Mouse (Mus musculus): Measurements from ENCODE around the gene Vegfb.
A peak's percentile ranks its signal among the peaks of the same experiment; 100 is the strongest.

Gene Vegfb

DNA sequence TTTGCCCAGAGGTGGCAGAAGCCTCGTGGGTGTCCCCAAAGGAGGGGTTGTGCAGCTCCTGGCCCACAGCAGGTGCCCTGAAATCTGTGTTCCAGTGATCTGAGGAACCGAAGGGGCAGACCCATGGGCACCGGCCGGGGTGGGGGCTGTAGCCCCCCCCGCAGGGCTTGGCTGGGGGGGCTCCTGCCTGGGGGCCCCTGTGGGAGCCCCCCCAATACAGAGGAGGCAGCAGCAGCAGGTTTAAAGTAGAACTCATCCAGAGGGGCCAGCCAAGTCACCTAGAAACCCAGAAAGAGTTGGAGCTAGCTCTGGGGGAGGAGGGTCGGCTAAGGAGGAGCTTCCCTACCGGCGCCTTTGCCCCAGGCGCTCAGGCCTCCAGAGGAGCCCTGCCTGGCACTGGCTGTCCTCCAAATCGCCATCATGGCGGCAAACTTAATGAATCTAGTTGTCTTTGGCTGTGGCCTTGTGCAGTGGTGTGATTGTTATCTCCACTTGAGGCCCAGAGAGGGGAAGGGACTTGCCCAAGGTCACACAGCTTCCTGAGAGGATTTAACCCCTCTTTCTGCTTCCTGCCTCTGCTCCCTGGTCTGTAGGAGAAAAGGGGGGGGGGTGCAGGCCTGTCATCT lies 16.9 kb downstream of the Vegfb start:
- DNase-seq = no peak

DNA sequence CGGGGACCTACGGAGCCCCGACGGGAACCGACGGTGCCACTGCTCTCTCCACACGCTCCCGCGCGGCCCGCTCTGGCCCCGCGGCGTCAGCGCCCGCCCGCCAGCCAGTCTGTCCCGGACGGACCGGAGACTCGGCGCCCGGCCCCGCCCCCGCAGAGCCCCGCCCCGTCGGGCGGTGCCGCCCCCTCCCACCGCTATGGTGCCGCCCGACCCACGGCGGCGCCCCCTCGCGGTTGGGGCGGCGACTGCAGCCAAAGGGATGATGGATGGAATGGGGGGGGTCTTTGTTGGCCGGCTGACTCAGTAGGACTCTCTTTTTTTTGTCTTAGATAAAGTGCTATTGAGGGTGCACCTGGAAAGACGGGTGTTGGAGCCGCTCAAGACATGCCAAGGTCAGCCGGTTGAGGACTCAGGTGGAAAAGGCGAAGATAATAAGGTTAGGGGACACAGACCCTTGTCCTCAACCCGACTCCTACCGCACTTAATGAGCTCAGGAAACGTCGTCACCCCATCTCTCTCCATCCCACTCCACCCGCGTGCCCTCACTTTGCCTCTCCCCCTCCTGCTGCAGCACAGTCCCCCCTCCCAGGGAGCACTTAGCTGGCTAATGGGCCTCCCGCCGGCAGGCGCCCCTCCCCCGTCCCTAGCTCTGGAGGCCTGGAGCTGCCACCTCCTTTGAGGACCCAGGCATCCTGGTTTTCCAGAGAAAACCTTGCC lies 17.6 kb downstream of the Vegfb start:
- DNase-seq = peak; percentile 59

DNA sequence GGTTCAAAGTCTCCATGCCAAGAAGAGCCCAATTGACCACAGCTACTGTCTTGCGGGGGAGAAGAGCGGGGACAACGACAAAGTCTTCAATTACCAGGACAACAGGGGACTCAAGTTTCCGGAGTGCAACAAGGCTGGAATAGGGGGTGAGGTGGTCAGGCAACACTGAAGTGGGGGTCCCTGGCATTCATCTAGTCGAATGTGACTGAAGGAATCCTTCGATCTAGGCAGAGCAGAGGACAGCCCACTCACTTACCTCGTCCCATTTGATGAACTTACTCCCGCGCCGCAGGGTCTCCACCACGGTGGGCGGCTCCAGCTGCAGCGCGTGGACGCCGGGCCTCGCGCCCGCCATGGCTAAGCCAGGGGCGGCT lies 18.2 kb downstream of the Vegfb start:
- no peak for DNase-seq

- no peak for DNase-seq
Observed at GRCm38 (mm10) chr19:6968491-6969271, 18.8 kb downstream of the Vegfb start.

- no peak for DNase-seq
Observed at GRCm38 (mm10) chr19:6956461-6956860, 31.0 kb downstream of the Vegfb start.

- no peak for DNase-seq
Observed at GRCm38 (mm10) chr19:6955424-6955823, 32.0 kb downstream of the Vegfb start.

DNA sequence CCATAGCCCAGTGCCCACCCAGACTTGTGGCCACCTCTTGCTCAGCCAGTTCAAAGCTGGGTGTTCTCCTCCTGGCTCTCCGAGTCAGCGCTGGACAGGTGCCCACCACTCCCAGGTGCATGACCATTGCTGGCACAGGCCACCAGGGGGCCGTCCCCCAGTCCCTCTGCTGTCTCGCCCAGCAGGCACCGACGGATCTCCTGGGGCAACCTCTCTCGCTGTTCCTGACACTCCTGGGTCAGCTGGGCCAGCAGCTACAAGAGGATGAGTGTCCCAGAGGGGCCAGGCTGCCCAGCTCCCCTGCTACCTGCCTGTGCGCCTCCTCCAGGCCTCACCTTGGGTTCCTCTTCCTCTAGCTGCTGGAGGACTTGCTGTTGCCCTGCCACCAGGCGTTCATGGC lies 33.4 kb downstream of the Vegfb start:
- no peak for DNase-seq

DNA sequence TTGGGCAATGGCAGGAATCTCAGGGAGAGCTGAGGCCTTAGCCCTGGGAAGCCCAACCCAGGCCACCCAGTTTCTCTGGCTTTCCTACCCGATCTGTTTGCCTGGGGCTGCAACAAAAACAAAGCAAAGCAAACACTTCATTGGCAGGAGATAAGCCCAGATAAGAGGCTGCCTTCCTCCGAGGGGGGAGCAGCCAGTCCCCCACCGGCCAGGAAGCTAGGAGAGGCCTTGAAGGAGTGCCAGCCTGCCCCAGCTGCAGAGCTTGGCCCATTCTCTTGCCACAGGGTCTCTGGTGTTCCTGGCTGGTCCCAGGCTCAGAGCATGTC lies 34.8 kb downstream of the Vegfb start:
- no peak for DNase-seq

GRCm38 (mm10) chr19:6951994-6952711 lies 35.3 kb downstream of the Vegfb start:
- DNase-seq = peak; percentile 68

DNA sequence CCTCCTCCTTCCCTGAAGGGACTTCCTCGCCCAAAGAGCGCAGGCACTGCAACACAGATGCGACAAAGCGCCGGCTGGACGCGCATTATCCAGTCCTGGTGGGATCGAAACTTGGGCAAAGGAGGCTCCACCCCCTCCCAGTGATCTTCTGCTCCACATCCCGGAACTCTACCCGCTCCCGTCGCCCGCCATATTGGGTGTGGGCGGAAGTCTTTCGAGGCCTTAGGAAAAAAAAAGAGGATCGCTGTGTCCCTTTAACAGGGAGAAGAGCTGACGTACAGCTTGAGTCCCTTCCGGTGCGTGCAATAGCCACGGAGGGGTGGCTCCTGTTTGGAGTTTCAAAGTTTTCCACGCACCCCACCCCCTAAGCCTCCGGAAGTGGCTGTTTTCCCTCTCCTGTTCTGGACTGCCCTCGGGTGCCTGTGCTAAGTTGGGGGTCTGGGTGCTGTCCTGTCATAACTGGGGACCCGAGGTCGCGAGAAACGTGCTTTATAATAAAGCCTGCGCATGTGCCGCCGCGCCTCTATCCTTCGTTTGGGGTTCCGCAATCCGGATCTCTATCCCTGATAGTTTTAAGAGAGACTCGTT lies 36.0 kb downstream of the Vegfb start:
- peak; percentile 83 for DNase-seq

DNA sequence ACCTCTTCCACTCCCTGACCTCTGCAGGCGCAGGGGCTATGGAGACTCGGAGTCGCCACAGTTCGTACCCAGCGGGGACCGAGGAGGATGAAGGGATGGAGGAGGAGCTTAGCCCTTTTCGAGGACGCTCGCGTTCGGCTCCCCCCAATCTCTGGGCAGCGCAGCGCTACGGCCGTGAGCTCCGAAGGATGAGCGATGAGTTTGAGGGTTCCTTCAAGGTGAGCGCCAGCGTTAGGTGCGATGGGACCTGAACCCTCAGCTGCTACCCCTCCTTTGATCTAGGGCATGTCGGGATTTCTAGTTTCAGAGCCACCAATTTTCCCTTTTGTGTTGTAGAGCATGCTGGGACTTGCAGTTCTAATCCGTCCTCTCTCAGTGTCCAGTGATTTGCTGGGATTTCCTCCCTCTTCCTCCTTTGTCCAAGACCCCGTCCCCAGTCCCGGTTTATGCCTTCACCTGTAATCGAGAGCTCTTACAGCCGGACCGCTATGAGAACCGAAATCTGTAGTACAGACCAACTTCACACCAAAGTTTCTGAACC lies 36.8 kb downstream of the Vegfb start:
- peak; percentile 51 for DNase-seq

GRCm38 (mm10) chr19:6949951-6950350 lies 37.5 kb downstream of the Vegfb start:
- no peak for DNase-seq

DNA sequence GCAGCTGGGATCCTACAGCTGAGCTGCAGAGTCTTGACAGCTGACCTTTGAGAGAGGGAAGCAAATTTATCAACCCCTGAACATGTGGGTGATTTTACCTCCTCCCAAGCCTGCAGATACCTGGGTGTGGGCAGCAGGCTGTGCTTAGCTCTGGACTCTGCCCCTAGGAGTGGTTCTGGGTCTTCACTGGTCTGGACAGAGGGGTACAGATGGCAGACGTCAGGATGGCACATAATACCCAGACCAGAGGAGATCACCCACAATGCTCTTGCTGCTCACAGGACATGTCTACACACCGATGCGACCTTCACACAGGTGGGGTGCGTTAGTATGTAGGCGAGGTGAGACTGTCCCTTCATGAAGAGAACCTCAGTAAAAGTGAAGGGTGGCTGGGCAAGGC lies 37.9 kb downstream of the Vegfb start:
- no peak for DNase-seq

DNA sequence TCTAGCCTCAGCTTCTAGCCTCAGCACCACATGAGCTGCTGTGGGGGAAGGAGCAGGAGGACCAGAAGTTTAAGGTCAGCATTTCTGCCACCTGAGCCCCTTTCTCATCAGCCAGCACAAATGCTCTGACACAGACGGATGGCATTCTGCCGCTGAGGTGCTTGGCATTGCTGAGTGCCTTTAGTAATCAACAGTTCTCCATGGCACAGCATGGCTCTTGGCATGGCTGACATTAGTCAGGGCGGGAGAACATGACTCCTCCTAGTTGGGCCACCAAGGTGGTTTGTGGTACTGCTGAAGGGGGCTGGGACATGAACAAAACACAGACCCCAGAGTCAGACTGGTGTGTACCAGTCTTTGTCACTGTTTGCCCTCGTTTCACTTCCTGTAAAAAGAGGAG lies 39.3 kb downstream of the Vegfb start:
- no peak for DNase-seq

DNA sequence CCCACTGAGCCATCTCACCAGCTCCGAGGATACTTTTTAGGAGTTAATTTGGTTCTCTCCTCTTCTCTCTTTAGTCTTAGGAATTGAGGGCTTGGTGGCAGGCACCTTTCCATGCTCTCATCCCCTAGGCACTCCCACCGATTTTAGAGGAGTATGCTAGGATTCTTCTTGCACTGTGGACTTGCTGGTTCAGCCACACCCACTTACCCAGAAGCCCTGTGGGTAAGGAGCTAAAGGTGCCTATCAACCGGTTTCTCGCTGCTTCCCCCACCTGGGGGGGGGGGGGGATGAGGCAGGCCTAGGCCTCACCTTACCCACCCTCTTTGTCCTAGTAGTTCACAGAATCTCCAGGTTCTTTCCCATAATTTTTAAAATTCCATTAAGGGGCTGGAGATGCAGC lies 39.7 kb downstream of the Vegfb start:
- DNase-seq = no peak

GRCm38 (mm10) chr19:6943709-6944108 lies 43.7 kb downstream of the Vegfb start:
- DNase-seq = no peak

DNA sequence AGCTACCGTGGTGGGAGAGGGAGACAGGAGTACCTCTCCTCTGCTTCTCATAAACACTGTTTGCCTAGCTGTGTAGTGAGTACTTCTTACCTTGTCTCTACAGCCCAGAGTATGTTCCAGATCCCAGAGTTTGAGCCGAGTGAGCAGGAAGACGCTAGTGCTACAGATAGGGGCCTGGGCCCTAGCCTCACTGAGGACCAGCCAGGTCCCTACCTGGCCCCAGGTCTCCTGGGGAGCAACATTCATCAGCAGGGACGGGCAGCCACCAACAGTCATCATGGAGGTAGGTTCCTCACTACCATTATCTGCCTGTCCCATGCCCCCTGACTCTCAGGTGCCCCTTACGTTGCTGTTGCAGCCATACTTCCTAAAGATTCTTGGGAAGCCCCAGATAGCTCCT lies 44.7 kb downstream of the Vegfb start:
- DNase-seq = no peak

- peak; percentile 89 for DNase-seq
Observed at GRCm38 (mm10) chr19:6942249-6942691, 45.2 kb downstream of the Vegfb start, which contains the start of gene Gpr137. Gpr137 (minus strand) TSS chr19:6942480.

DNA sequence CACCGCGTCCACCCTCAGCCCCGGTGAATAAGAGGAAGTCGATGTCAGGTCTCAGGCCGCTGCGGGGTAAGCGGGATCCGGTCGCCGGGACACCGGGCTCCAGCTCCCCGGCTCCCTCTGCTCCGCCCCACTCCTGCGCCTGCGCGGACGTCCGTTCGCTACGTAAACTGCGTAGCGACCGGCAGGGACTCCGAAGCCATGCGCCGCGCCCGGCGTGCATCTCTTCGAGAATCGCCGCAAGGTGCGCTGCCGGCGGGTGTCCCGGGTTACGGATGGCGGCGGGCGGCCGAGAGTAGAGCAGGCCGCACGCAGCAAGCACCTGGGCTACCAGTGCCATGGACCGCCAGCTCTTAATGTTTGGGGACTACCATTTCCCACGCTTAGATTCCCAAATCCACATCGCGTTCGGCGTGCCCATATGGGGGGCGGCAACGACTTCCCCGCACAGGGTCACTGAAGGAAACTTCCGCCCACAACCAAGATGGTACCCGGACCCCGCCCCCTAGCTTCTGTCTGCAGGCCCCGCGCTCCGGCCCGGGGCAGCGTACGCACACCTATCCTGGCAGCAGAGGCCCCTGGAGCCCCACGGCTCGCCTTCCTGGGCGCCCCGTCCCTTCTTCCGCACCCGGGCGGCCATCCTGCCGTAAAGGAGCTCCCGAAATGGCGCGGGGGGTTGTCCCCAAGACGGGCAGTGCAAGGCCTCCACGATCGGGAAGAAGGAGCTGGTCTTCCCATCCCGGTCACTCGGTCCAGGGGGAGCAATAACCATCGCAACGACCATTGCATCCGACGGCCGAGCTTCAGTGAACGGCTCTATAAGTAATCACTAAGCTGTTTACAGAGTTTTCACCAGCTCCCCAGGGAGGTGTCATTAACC lies 45.8 kb downstream of the Vegfb start, which contains the start of gene Bad:
TSS of gene Bad (plus strand) at position 490 of the 877 bp plus-strand sequence.
- peak; percentile 94 for DNase-seq

DNA sequence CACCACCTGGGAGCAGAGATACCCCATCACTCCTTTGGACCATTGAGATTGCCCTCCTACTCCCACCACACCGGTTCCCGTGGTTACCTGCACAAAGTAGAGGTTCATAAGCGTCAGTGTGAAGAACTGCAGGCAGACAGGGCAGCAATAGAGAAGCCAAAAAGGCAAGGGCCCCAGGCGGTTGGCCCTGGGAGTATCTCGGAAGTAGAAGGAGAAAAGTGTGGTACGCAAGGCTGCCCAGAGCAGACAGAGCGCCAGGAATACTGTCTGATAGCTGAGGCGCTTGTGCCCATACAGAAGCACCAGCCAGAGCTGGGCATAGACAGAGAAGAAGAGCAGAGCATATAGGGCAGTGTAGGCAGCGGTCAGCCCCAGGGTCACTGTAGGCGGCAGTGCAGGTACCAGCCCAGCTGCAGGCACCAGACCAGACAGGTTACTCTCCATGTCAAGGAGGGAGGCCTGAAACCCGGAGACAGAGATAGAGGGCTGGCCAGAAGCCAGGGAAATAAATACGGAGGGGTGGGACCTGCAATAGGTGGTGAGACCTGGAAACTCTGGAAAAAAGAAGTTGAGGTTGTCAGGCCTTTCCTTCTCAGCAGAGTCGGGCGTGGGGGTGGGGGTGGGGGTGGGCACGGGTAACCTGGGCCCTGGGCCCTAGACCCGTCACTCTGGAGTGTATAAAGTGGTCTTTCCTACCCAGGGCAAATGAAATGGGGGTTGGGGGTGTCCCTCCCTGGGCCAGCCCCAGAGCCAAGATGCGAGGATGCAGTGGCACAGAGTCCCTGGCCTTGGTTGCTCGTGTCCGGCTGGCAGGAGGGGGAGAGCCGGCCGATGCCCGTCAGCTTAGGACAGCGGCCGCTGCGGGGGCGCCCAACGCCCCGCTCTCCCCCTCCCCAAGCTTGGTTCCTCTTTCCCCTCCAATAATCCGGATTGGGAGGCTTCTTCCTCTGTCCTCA lies 46.8 kb downstream of the Vegfb start:
- peak; percentile 21 for DNase-seq

Measured in right cerebral cortex, postnatal 14 days (tissue).